Mouse (Mus musculus): ENCODE data around the gene Il17d.

Gene Il17d

GRCm38 (mm10) chr14:57524671-57525387, at the start of gene Il17d:
Gene Il17d, plus strand, starts transcription at chr14:57524777.
- in situ Hi-C loops (cut with MboI) = no loop called here

- in situ Hi-C loops (cut with MboI) = no loop called here
Measured at GRCm38 (mm10) chr14:57475057-57475456, 49.5 kb upstream of the Il17d start.

DNA sequence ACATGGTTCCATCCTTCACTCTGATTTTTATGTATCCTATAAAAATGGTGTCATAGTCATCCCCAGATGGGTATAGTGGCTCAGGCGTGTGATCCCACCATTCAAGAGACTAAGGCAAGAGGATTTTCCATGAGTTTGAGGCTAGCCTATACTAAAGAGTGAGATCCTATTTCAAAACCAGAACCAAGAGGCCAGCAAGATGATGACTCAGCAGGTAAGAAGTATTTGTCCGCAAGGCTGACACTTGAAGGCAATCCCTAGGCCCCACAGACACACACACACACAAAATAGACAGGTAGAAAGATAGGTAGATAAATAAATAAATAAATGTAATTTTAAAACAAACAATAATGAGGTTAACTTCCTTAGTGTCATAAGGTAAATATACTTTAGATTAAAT, 42.3 kb upstream of the Il17d start:
- in situ Hi-C loops (cut with MboI) = no loop called here

- in situ Hi-C loops (cut with MboI) = no loop called here
Measured at GRCm38 (mm10) chr14:57484183-57484582, 40.4 kb upstream of the Il17d start.

DNA sequence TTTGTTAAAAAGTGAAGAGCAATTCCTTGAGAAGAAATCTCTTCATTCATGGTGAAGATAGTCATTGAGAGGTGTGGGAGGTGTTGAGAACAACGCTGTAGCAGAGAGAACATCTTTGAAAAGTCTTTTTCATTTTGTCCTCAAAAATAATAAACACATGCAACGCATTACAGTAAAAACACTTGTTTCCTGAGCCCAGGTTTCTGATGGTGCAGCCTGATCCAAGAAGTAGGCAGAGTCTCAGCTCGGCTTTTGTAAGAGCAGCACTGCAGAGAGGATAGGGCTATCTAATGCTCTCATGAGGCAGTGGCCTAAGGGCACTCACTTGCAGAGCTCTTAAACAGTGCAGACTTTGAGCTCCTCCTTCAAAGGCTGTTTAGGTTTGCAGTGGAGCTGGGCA, 34.9 kb upstream of the Il17d start:
- in situ Hi-C loops (cut with MboI) = no loop called here

GRCm38 (mm10) chr14:57493840-57494239, 30.7 kb upstream of the Il17d start:
- in situ Hi-C loops (cut with MboI) = no loop called here

- in situ Hi-C loops (cut with MboI) = no loop called here
Measured at GRCm38 (mm10) chr14:57503729-57504128, 20.8 kb upstream of the Il17d start.

- in situ Hi-C loops (cut with MboI) = no loop called here
Measured at GRCm38 (mm10) chr14:57509554-57509953, 15.0 kb upstream of the Il17d start.

- in situ Hi-C loops (cut with MboI) = no loop called here
Measured at GRCm38 (mm10) chr14:57515156-57515762, 9.3 kb upstream of the Il17d start.

GRCm38 (mm10) chr14:57517001-57517400, 7.6 kb upstream of the Il17d start:
- in situ Hi-C loops (cut with MboI) = no loop called here

GRCm38 (mm10) chr14:57523762-57524161, 815 bp upstream of the Il17d start:
- in situ Hi-C loops (cut with MboI) = no loop called here

DNA sequence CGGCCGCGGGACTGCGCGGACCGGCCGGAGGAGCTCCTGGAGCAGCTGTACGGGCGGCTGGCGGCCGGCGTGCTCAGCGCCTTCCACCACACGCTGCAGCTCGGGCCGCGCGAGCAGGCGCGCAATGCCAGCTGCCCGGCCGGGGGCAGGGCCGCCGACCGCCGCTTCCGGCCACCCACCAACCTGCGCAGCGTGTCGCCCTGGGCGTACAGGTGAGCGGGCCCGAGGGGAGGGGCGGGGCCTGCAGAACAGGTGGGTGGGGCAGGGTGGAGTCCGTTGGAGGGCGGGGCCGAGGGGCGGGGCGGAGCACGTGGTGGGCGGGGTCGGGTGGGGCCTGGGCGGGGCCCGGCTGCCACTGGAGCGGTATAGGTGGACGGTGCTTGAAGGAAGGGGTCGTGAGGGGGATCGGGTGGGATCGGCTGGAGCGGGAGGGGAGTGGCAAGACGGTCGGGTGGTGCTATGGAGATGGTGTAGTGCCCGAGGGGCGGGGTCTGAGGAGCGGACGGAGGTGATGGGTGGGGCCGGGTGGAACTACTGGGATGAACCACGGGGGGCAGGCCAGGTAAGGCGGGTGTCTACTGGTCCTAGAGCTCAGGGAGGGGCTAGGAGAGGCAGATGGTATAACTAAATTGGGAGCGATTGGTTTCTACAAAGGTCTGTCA, 942 bp downstream of the Il17d start:
- in situ Hi-C loops (cut with MboI) = no loop called here

DNA sequence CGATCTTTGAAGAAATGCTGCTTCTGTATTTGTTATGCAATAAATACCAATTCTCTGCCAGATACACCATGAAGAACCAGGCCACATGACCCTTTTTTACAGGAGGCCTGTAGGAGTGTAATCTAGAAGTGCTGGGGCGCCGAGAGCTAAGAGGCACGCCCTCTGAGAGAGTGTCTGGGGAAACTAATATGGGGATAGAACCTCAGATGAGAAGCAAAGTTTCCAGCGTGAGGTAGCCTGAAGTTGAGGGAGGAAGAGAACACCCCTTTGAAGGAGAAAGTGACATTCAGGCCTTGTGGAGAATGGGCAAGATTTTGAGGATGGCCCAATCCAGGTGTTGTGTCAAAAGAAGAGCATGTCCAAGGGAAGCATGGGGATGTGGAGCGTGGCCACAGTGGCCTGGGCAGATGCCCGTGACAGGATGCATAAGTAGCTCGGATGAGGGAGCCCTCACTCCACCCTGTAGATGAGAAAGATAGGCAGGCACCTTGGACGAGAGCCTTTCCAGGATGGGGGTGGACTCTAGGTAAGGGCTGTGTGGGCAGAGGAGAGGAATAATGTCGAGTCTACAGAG, 1.6 kb downstream of the Il17d start:
- in situ Hi-C loops (cut with MboI) = no loop called here

DNA sequence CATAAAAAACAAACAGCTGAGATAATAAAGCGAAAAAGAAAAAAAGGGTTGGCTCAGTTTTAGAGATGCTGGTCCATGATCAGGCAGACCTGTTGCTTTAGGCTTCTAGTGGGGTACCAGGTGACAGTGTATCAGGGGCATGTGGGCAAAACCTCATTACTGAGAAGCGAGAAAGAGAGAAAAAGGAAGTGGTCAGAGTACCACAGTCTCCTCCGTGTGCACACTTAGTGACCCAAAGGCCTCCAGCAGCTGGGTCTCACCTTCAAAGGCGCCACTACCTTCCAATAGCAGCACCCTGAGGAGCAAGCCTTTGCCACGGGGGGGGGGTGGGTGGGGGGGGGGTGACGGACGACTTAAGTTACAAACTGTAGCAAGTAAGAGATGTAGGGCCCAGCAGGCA, 2.5 kb downstream of the Il17d start:
- in situ Hi-C loops (cut with MboI) = no loop called here

DNA sequence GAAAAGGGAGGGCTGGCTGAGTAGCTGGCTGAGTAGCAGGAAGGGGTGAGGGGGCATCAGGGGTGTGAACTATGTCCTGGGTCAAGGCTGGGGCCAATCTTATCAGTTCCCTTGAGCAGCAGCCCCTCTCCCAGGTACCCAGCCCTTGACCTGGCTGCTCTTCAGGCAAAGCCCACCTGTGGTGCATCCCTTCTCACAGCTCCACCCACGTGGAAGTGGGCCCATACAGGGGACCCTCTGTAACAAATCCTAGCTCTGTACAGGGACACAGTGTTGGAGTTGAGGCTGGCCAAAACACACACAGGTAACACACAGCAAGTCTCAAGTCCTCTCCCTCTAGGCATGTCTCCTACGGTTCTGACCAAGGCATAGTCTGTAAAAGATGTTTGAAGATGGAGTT, 3.0 kb downstream of the Il17d start:
- in situ Hi-C loops (cut with MboI) = no loop called here

DNA sequence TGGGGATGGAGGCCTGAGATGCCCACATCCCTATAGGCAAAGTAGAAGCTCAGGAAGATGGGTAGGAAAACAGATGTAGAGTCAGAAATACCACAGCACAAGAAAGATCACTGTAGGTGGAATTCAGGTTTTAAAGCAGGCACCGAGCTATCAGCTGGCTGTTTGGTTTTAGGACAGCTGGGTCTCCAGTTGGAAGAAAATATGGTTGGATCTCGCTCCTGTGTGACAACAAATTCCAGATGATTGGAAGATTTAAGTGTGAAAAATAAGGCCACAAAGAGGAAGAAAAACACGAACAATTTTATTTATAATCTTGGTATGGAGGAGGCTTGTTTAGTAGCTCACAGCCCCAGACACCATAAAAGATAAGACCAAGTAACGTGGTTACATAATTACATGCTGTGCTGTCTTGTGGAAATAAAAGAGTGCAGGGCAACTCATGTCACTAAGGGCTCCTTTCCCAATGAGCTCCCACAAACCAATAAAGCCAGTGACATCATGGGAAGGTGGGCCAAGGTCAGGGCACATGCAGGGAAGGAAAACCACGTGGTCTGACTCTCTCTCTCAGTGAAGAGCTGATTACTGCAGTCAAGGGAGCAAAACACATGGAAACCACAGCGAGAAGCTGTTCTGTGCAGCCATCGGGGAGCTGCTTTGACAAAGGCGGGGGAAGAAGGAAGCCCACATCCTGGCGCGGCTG, 4.7 kb downstream of the Il17d start:
- in situ Hi-C loops (cut with MboI) = no loop called here

GRCm38 (mm10) chr14:57529786-57530515, 5.4 kb downstream of the Il17d start:
- in situ Hi-C loops (cut with MboI) = no loop called here

DNA sequence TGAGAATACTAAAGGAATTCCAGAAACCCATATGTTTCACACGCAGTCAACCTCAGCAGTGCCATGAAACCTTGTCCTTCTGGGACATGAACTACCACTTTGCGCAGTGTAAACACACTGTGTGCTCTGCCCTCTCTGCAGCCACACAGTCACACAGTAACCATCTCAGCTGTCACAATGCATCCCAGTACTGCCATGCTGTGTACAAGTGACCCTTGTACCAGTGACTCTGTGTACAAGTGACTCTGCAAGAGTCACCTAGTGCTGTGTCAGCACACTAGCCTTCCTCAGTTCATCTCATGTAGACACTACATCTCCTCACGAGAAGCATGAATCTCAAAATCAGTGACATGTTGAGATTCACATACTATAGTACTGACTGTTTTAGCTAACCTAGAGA, 8.0 kb downstream of the Il17d start:
- in situ Hi-C loops (cut with MboI) = no loop called here

DNA sequence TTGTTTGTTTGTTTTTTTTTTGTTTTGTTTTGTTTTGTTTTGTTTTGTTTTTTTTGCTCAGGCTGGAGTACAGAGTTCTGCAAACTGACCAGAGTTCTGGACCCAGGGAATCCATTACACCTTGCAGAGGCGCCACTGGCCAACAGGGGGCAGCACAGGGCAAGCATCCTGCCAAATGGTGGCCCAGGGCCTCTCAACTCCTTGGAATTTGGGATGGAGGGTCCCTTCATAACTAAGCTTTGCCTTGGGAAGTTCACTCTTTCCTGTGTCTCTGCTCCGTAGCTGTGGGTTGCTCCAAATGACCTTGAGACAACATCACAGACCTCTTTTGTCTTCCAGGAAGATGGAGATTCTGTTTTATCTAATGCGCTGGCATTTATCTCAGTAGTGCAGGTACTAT, 8.6 kb downstream of the Il17d start:
- in situ Hi-C loops (cut with MboI) = no loop called here

- in situ Hi-C loops (cut with MboI) = no loop called here
Measured at GRCm38 (mm10) chr14:57533841-57534240, 9.3 kb downstream of the Il17d start.

DNA sequence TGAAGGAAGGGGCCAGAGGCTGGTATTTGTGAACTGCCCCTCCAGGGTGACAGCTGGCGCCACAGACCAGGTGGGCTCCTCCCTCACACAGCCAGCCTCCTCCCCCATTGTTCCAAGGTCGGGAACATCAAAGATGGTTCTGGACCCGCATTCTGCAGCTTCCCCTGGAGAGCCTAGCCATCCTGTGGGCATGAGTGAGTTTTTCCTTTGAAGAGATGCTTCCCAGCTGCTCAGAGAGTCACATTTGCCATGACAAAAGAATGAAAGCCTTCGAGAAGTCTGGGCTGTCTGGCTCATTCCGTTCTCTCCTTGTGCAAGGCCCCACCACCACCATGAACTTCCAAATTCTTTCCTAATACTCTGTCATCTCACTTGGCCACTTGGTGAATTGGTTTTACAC, 9.8 kb downstream of the Il17d start:
- in situ Hi-C loops (cut with MboI) = no loop called here

- in situ Hi-C loops (cut with MboI) = no loop called here
Measured at GRCm38 (mm10) chr14:57534961-57535360, 10.4 kb downstream of the Il17d start.
